Mouse (Mus musculus): ENCODE measurements around the gene Fblim1. TPM values are rescaled to one million over a fixed set of nuclear protein-coding genes. Genes with fewer than 3 reads are reported as not detected.

Gene Fblim1
- total RNA-seq, 1 experiment from 2014 or later = not detected

DNA sequence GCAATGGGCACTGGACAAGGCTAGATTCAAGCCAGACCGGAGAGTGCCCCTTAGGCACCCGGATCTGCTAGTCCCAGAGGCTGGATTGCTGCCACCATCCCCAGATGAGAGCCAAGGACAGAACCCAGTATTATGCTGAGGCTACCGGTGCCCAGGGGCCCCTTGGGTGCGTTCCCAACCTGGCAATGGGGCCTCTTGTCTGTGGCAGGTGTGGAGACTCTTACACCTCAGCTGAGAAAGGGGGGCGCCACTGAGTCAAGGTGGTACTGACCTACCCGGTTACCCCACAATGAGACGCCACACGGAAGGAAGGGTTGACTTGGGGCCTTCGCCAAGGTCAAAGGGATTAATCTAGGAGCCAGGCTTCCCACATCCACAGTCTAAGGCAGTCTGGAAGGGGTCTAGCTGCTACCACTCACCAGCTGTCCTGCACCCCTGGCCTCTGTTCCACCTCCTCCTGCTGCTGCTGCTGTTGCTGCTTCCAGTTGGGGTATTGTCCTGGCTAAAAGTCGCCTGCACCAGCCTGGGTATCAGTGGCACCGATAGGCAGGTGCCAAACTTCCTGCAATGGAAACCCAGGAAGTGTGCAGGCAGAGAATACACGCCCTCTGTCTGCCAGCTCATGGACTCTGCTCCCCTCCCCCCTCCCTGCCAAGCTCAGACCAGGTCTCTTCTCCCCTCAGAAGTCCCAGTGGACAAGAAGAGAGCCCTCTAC lies 4.6 kb downstream of the Fblim1 start:
- no peak for ATAC-seq (replicated peaks; ENCODE audit: low read depth, poor library complexity, severe bottlenecking)

DNA sequence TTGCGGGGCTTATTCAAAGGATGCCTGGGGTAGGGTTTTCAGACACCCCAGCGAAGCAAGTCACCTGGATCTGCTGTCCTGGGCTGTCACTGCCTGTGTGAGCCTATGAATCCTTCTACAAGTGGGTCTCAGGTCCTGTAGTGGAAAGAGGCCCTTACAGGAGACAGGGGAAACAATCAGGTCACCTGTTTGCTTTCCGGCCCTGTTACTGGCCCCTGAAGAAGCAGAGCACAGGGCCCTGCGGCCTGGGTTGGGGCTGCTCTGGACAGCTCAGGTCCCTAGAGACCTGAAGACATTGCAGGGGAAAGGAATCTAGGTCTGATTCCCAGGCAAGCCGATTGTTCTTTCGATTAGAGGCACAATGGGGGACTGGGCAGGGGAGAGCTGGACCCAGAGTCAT lies 5.5 kb downstream of the Fblim1 start:
- no peak for ATAC-seq (replicated peaks; ENCODE audit: low read depth, poor library complexity, severe bottlenecking)

DNA sequence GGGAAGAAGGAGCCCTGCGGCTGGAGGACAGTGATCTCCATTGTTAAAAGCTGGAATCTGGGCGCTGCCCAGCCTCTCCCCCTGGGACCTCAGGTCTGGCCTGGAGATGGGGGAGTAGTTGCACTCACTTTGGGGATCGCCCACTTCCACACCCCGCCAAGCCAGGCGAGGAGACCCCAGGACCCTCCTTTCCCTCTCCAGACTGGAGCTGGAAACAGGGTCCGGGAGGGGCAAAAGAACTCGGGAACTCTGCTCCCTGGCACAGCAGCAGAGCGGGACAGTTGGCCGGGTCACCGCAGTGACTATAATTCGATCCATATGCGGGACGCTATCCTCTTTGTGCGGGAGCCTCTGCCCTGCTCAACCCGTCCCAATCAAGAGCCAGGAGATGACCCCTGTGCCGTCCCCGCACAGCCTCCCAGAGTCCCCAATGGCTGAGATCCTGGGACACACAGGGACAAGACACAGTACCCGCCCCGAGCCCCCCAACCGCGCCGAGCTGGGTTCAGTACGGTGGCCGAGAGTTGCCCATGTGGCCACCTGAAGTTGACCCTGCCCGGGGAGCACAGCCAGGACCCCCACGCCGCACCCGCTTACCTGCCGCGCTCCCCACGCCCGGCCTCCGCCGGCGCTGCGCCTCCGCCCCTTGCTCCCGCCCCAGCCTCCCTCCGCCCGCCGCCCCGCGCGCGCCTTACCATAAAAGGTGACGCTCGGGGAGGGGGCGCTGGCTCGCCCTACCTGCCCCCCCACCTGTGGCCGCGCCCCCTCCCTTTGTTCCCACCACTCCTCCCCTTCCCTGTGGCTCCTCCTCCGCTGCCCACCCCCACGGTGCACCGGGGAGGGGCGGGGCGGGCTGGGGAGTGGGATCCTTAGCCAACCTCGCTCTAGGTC lies 6.4 kb downstream of the Fblim1 start:
- ATAC-seq (replicated peaks; ENCODE audit: low read depth, poor library complexity, severe bottlenecking) = no peak

DNA sequence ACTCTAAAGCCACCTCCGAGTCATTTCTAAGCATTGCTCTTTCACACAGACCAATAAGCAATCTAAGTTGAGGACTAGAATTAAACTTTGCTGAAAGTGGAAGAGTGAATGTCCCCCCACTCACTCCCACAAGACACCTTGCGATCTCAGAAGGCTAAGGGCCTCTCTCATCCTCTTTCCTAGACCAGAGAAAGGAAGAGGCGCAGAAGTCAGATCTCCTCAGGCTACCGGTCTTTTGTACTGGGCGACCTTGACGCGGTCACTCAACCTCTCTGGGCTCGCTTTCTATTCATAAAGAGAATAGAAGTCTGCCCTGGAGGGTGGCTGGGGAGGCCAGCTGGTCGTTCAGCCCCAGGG lies 7.0 kb downstream of the Fblim1 start:
- ATAC-seq (replicated peaks; ENCODE audit: low read depth, poor library complexity, severe bottlenecking) = no peak

DNA sequence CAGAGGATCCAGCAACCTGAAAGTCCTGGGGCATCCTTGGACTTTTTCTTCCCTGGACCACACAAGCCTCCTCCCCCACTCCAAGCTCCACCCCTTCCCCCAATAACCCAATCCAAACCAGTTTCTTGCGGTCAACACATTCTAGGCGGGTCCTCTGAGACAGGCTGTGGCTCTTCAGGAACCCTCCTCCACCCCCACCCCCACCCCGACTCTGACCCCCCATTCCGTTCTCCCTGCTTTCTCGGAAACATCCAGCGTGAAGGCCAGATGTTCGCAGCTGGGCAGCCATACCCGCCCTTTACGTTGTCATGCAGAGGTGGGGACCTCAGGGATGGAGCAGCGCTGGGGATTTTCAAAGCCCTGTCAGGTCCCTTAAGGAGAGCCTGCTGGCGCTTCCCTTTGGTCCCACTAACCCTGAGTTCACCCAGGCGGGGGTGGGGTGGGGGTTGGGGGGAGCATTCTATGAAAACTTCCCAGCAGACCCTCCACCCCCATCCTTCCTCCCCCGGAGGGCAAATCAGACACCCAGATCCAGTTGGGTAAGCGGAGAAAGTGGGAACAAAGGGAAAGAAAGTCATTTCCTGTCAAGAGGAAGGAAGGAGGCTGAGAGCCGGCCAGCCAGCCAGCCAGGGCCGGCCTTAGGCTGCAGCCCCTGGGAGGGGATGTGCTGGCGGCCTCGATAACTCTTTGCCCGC lies 7.5 kb downstream of the Fblim1 start:
- no peak for ATAC-seq (replicated peaks; ENCODE audit: low read depth, poor library complexity, severe bottlenecking)

DNA sequence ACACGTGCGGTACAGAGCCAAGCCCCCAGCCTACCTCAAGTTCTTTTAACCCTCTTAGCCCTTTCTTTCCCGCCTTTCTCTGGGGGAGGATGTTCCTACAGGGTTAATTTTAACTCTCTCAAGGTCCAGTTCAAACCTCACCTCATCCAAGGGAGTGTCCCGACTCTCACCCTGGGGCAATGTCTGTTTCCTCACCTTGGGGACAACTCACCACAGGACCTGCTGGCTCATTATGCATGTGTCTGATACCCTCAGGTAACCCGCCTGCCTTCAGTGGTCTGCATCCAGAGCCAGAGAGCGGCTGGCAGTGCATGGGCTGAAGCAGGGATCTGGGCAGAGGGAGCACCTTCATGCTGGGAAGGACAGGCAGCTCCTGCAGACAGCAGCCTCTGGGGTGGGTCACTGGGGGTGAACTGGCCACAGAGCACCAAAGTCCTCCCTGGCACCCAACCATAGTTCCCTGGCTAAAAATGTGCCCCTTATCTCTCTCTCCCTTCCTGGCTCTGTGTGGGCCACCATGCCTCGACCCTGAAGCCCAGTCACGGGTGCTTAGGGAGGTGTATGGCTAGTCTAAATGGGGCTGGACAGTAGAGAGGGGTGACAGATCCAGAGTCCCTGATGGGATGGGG lies 9.1 kb downstream of the Fblim1 start:
- ATAC-seq (replicated peaks; ENCODE audit: low read depth, poor library complexity, severe bottlenecking) = no peak

DNA sequence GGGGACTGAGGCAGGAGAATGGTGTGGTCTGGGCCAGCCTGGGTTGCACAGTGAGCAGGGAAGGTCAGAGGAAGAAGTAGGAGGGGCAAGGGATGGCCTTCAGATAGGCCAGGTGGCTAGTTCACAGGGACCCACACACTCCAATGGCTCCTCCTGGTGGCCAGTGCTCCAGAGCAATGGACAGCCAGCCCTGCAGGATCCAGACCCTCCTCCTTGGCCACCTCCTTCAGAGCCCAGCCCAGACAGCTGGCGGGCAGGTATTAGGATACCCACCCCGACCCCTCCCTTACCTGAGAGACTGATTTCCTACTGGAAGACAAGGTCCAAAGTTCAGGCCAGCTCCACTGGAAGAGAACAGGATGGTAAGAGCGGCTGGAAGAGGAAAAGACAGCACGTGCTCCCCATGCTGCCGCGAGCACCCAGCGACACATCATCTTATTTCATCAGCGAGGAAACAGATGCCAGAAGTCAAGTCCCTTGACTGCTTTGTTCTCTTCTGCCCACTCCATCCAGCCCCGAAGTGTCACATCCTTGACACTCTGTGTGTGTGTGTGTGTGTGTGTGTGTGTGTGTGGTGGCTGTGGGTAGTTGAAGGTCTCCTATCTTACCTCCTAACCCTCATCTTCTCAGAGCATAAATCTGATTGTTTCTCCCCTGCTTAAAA lies 10.2 kb downstream of the Fblim1 start:
- ATAC-seq (replicated peaks; ENCODE audit: low read depth, poor library complexity, severe bottlenecking) = peak; percentile 42; the same call in 1 of the 2 replicates

DNA sequence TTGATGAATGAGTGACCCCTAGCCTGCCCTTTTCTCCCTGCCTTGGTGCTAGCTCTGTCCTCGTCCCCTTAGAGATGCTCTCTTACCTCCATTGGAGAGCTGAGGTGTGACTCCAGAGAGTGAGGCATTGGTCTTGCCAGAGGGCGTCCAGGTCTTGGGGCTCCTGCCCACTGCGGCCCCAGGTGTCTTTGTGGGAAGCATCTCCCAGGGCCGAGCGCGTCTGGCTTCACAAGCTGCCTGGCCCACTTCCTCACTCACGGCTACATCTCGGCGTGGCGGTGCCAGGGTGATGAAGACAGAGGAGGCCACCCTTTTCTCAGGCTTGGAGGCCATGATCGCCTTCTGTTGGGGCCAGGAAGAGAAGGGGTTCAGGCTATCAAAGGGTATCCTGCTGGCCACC lies 10.8 kb downstream of the Fblim1 start:
- ATAC-seq (replicated peaks; ENCODE audit: low read depth, poor library complexity, severe bottlenecking) = no peak

- ATAC-seq (replicated peaks; ENCODE audit: low read depth, poor library complexity, severe bottlenecking) = peak; percentile 62; the same call in 1 of the 2 replicates
Measured at GRCm38 (mm10) chr4:141591547-141591946, 14.3 kb downstream of the Fblim1 start.

GRCm38 (mm10) chr4:141583919-141584318 lies 22.0 kb downstream of the Fblim1 start:
- ATAC-seq (replicated peaks; ENCODE audit: low read depth, poor library complexity, severe bottlenecking) = no peak

GRCm38 (mm10) chr4:141581051-141581450 lies 24.8 kb downstream of the Fblim1 start:
- ATAC-seq (replicated peaks; ENCODE audit: low read depth, poor library complexity, severe bottlenecking) = no peak

DNA sequence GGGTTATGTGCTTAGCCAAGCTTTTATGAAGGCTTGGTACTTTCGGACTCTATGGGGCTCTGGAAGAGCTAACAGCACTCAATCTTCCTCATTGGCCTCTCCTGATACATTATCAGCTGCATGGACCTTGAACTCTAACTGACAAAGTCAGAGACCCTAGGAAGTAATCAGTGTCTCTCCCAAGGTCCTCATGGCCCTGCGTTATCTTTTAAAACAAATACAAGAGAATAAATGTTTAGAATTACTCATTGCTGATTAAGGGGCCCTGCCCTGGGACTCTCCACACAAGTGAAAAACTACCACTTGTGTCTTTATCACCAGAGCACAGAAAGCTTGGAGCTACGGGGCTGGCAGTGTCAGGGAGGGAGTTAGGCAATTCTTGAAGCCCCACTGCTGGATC lies 27.1 kb downstream of the Fblim1 start:
- 0 out of 2 replicates have a peak, but pooled peaks have one; percentile 24 for ATAC-seq (replicated peaks; ENCODE audit: low read depth, poor library complexity, severe bottlenecking)

DNA sequence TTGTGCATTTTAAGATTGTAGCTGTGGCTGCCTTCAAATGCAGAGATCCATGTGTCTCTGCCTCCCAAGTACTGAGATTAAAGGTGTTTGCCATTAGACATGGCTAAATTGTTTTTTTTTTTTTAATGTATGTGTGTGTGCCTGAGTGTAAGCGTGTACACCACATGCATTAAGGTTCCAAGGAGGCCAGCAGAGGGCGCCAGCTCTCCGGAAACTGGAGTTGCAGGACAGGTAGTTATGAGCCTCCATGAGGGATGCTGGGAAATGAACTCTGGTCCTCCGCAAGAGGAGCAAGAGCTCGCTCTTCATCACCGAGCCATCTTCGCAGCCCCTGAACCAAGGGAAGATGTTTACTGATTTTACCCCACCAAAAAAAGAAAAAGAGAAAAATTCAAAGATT lies 29.0 kb downstream of the Fblim1 start:
- no peak for ATAC-seq (replicated peaks; ENCODE audit: low read depth, poor library complexity, severe bottlenecking)

DNA sequence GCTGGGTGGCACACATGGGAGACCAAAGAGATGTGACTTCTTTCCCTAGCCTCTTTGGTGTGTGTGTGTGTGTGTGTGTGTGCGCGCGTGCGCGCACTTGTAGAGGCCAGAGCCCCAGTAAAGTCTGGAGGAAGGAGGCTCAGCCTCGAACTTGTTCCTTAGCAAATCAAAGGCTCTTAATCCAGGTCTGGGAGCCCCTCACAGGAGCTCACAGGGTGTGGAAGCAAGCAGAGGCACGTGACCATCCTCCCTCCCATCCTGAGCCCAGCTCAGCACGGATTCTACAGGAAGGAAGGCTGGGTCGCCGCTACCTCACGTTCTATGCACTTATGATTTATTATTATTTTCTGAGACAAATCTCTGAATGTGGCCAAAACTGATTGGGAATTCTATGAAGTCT lies 29.5 kb downstream of the Fblim1 start:
- no peak for ATAC-seq (replicated peaks; ENCODE audit: low read depth, poor library complexity, severe bottlenecking)

DNA sequence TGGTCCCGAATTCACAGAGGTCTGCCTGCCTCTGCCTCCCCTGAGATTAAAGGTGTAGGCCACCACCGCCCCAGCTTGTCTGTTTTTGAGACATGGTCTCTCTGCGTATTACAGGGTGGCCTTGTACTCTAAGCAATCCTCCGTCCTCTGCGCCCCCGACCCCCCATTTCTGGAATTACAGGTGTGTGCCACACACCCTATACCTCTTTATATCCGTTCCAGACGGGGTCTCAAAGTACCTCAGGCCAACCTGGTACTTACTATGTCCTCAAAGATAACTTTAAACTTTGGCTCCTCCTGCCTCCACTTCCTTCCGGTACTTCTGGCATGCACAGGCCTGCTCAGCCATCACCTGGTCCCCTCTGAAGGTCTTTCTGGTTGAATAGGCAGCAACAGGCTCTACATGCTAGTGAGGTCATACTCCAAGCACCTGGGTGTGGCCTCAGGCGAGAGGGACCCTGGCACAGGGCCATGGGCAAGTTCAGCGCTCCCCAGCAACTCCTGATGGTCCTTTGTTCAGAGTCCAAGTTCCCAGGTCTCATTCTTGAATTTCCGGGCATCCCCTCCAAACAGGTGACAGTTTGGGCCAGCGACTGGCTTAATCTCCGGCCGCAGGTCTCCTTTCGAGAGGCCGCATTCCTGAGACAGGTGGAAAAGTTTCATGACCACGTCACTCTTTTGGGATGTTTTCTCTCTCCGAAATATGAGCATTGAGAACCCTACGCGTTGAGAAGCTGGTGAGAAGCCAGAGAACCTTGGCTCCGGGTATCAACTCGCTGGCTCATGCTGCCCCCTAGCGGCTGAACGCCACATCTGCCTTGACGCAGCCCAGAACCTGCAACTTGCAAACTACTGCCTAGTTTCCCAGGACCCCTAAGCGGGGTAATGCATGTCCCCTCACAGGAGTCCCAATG lies 30.9 kb downstream of the Fblim1 start:
- ATAC-seq (replicated peaks; ENCODE audit: low read depth, poor library complexity, severe bottlenecking) = peak; percentile 72

DNA sequence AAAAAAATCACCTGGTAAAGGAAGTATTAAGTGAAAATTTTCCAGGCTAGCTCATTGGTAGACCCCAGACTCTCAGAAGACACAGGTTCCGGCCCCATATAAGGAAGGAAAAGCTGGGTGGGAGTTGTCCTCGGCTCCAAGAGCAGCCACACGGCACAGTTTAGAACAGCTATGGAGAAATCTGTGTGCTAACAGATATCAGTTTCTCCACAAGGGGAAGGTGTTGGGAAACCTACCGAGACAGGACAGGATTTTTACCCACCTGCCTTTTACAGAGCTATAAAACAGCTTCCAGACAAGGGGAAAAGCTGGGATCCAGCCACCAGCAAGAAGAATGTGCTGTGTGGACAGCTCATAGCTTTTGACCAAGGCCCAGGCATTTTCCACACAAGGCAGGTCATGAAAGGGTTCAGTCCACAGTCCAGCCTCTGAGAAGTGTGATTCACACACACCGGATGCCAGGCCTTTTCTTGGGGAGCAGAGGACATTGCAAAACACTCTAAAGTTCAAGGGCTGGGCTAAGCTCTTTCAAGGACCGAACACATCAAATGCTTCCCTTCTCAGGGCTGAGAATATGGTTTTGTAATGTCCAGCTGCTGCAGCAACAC lies 32.4 kb downstream of the Fblim1 start:
- peak; percentile 48 for ATAC-seq (replicated peaks; ENCODE audit: low read depth, poor library complexity, severe bottlenecking)

DNA sequence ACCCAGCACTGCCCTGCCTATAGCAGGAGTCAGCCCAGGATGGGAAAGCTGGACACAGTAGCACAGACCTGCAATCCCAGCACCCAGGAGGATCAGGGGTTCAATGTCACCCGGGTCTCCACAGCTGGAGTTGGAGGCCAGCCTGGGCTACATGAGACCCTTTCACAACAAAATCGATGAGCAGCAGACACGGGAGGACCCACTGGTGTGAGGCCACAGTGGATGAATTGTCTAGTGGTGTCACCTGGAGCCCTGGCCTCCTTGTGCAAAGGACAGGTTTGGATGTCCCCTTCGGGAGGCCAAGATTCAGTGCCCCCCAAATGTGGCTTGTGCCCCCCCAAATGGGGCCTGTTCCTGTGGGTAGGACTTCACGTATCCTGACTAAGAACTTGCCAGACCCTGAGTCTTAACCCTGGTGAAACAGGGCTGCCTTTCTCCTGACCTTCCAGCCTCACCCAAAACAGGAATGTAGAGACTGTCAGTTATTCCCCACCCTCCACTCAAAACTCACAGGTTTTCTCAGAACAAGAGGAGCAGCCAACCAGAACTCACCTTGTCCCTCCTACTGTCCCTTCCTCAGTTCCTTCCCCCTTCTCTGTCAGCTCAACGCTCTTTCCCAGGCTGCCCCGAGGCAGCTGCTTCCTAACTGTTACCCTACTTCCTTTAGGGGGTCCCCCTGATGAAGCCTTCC lies 33.1 kb downstream of the Fblim1 start:
- peak; percentile 39 for ATAC-seq (replicated peaks; ENCODE audit: low read depth, poor library complexity, severe bottlenecking)

GRCm38 (mm10) chr4:141571934-141572333 lies 34.0 kb downstream of the Fblim1 start:
- ATAC-seq (replicated peaks; ENCODE audit: low read depth, poor library complexity, severe bottlenecking) = no peak
